Mouse (Mus musculus) C2C12 (cell line): ENCODE data around the gene Polr2i.

Experiments used
- CEBPB ChIP-seq: IDR thresholded peaks from one replicate; pipeline ENCODE4 v1.6.1; 2011; ENCODE audit warnings: low read depth, mild to moderate bottlenecking, control low read depth, moderate library complexity
- CTCF ChIP-seq: IDR thresholded peaks from one replicate; pipeline ENCODE4 v1.5.1; 2011; ENCODE audit not compliant: control insufficient read depth, insufficient read depth, insufficient read length
- MAX ChIP-seq: IDR thresholded peaks from one replicate; pipeline ENCODE4 v1.6.1; 2011; ENCODE audit warnings: mild to moderate bottlenecking, control low read depth
- MYOD1 ChIP-seq: IDR thresholded peaks from one replicate; pipeline ENCODE4 v1.6.1; 2011; ENCODE audit warnings: low read depth; ENCODE audit not compliant: control insufficient read depth, insufficient read length
- MYOG ChIP-seq: IDR thresholded peaks from one replicate; pipeline ENCODE4 v1.6.1; 2011; ENCODE audit not compliant: control insufficient read depth, insufficient read length; ENCODE audit errors: extremely low read depth
- USF1 ChIP-seq: IDR thresholded peaks from one replicate; pipeline ENCODE4 v1.6.1; 2011; ENCODE audit warnings: low read depth, mild to moderate bottlenecking, control low read depth, moderate library complexity

GRCm38 (mm10) chr7:30221433-30221832, 10.3 kb upstream of the Polr2i start:
- no peak for TF ChIP-seq MYOD1
- no peak for TF ChIP-seq CTCF
- no peak for TF ChIP-seq MAX
- TF ChIP-seq USF1: no peak
- TF ChIP-seq MYOG: no peak
- no peak for TF ChIP-seq CEBPB
